Mouse (Mus musculus) thymus, adult 2 months (tissue): ENCODE data around the gene Slc28a1.

Source experiments
- CTCF ChIP-seq: fragments of 200-500 bp; IDR thresholded peaks from 2 replicates; pipeline ENCODE4 v1.5.1; 2012; ENCODE audit warnings: mild to moderate bottlenecking, control low read depth, low read length, moderate library complexity, borderline replicate concordance; ENCODE audit not compliant: control insufficient read depth, poor library complexity, insufficient read depth; ENCODE audit errors: extremely low read depth
- POLR2A ChIP-seq: fragments of 200-500 bp; IDR thresholded peaks from 2 replicates; pipeline ENCODE4 v1.6.1; 2012; ENCODE audit warnings: mild to moderate bottlenecking, low read length, control low read depth, moderate library complexity; ENCODE audit not compliant: control insufficient read depth, poor library complexity, insufficient read depth; ENCODE audit errors: extremely low read depth

DNA sequence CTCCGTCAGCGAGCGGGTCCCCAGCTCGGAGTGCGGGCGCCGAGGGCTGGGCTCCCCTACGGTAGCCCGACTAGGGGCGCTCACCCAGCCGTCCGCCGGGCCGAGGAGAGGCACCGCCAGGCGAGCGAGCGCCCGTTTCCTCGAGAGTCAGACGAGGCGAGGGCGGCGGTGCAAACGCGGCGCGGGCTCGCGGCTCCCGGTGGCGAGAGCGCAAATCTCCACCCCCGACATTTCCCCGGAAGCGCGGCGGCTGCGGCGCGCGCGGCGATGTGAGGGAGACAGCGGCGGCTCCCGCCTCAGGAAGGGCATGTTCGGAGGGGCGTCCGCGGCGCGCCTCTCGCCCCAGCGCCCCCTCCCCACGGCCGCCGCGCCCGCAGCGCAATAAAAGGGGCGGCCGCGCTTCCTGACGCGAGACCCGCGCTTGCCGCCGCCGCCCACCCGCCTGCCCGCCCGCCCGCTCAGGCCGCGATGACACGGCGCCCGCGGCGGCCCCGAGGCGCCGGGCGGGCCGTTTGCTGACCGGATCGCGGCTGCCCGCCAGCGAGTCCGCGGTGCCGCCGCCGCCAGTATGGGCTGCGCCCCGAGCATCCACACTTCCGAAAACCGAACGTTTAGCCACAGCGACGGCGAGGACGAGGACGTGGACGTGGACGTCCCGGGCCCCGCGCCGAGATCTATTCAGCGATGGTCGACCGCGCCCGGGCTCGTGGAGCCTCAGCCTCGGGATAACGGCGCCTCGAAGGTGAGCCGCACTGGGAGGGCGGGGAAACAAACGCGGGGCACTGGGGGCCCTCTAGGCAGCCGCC is 99.0 kb downstream of the Slc28a1 start, which contains the start of gene Pde8a:
- peak; percentile 7; the same call in 1 of the 2 replicates for TF ChIP-seq CTCF
- no peak for TF ChIP-seq POLR2A
